ENCODE assay signal across 8 mouse cellular contexts in the genomic region with DNA sequence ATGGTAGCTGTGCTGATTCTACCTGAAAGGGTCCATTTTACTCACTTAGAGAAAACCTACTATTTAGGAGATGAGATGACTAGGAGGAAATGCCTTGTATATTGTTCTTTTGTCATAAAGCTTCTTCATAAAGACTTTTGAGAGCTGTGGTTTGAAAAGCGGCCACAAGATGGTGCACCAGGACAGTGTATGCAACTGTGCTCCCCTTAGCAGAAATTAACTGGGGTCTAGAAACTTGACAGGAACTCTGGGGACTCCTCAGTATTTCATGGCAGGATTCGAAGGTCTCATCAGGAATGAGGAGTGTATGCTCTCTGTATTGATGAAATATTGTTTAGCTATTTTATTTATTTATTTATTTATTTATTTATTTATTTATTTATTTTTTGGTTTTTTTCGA.
DNase-seq lines count a peak whose midpoint lies in the region; ATAC-seq and TF ChIP-seq lines count a peak whose summit lies in the region.

No protein-coding gene starts in this region.

- DNase-seq in urinary bladder, postnatal 14 days (ENCODE audit: low spot score): peak; percentile 57
- DNase-seq in urinary bladder, postnatal 10 days (ENCODE audit: low spot score): no peak
- peak; percentile 22 for DNase-seq in cerebellum, adult 11-12 months
- DNase-seq in frontal cortex, adult 2 months (ENCODE audit: extremely low spot score in 1 of 2, low spot score in 1 of 2): peak; percentile 8 to 84
- DNase-seq in kidney, postnatal 14 days: peak; percentile 62
- DNase-seq in liver, embryonic 11.5 days (ENCODE audit: low spot score): peak; percentile 37
- peak; percentile 76 for DNase-seq in neural tube, embryonic 11.5 days (ENCODE audit: low spot score)
- DNase-seq in thymus, adult 2 months: peak; percentile 80

- no peak overlapping the region for H3K9ac ChIP-seq in liver, embryonic 11.5 days (ENCODE audit: low read depth, low read length)
- H3K9ac ChIP-seq in neural tube, embryonic 11.5 days (ENCODE audit: low read length): no peak overlapping the region

- 38% methylated on average over 3 of the region's 3 CpGs for WGBS in liver, embryonic 11.5 days
- WGBS in neural tube, embryonic 11.5 days: 46% methylated on average over 3 of the region's 3 CpGs
- WGBS in thymus, adult 2 months: 34% methylated on average over 3 of the region's 3 CpGs

- H3K9me3 ChIP-seq in liver, embryonic 11.5 days (ENCODE audit: control insufficient read depth, low read length): no peaks in the 10 kb centered on the region
- H3K9me3 ChIP-seq in neural tube, embryonic 11.5 days (ENCODE audit: control insufficient read depth, low read length): no peaks in the 10 kb centered on the region

- H3K4me2 ChIP-seq in liver, embryonic 11.5 days: no peak overlapping the region
- H3K4me2 ChIP-seq in neural tube, embryonic 11.5 days (ENCODE audit: low read depth): no peak overlapping the region

- TF ChIP-seq POLR2A in thymus, adult 2 months (IDR thresholded peaks at IDR 0.05; ENCODE audit: control insufficient read depth, extremely low read depth, insufficient read depth, low read length, poor library complexity): no peak

- H3K4me3 ChIP-seq in liver, embryonic 11.5 days (ENCODE audit: low read depth, low read length): no peak overlapping the region
- H3K4me3 ChIP-seq in neural tube, embryonic 11.5 days (ENCODE audit: low read depth, low read length): no peak overlapping the region
- no peak overlapping the region for H3K4me3 ChIP-seq in thymus, adult 2 months (ENCODE audit: control insufficient read depth, insufficient read depth, low read length)

- H3K36me3 ChIP-seq in liver, embryonic 11.5 days (ENCODE audit: control insufficient read depth, insufficient read depth, low read length): no peaks in the 10 kb centered on the region
- no peaks in the 10 kb centered on the region for H3K36me3 ChIP-seq in neural tube, embryonic 11.5 days (ENCODE audit: control insufficient read depth, insufficient read depth, low read length)
- H3K36me3 ChIP-seq in thymus, adult 2 months (ENCODE audit: control insufficient read depth, insufficient read depth, low read length): no peaks in the 10 kb centered on the region

- H3K4me1 ChIP-seq in liver, embryonic 11.5 days (replicated peaks; ENCODE audit: control insufficient read depth, insufficient read depth, low read length): no peaks in the 10 kb centered on the region
- no peaks in the 10 kb centered on the region for H3K4me1 ChIP-seq in neural tube, embryonic 11.5 days (ENCODE audit: control insufficient read depth, insufficient read depth, low read length)
- H3K4me1 ChIP-seq in thymus, adult 2 months (replicated peaks; ENCODE audit: control insufficient read depth, insufficient read depth, low read length): no peaks in the 10 kb centered on the region

- H3K27ac ChIP-seq in liver, embryonic 11.5 days (ENCODE audit: low read depth, low read length): no peak overlapping the region
- no peak overlapping the region for H3K27ac ChIP-seq in neural tube, embryonic 11.5 days (ENCODE audit: low read depth, low read length)
- no peak overlapping the region for H3K27ac ChIP-seq in thymus, adult 2 months (ENCODE audit: control insufficient read depth, insufficient read depth, low read length)

- no peak; the same call in 1 of the 2 replicates for ATAC-seq in liver, embryonic 11.5 days (replicated peaks; ENCODE audit: low FRiP score)
- ATAC-seq in neural tube, embryonic 11.5 days (ENCODE audit: insufficient read depth, low FRiP score, low TSS enrichment): no peak

- H3K27me3 ChIP-seq in liver, embryonic 11.5 days (replicated peaks; ENCODE audit: control insufficient read depth, insufficient read depth, low read length): no peaks in the 10 kb centered on the region
- no peaks in the 10 kb centered on the region for H3K27me3 ChIP-seq in neural tube, embryonic 11.5 days (ENCODE audit: control insufficient read depth, insufficient read depth, low read length)
- no peaks in the 10 kb centered on the region for H3K27me3 ChIP-seq in thymus, adult 2 months (ENCODE audit: control insufficient read depth, insufficient read depth, low read length)

- no peak for TF ChIP-seq CTCF in thymus, adult 2 months (IDR thresholded peaks at IDR 0.05; ENCODE audit: borderline replicate concordance, control insufficient read depth, extremely low read depth, insufficient read depth, low read length, poor library complexity)
